Mouse (Mus musculus): ENCODE results near the gene Tat. TPM values are rescaled to one million over a fixed set of nuclear protein-coding genes. Genes with fewer than 3 reads are reported as not detected.

The Tat gene
- polyA plus RNA-seq, 1 experiment from 2014 or later = not detected

- H3K27me3 ChIP-seq (replicated peaks; ENCODE audit: control insufficient read depth, insufficient read depth, low read length) = peaks cover 13% of the 10 kb centered on the region
- 12% methylated on average over 16 of the region's 16 CpGs for WGBS
- peak; percentile 73 for ATAC-seq
- no peaks in the 10 kb centered on the region for H3K9me3 ChIP-seq (ENCODE audit: control insufficient read depth, low read length)
- H3K9ac ChIP-seq (ENCODE audit: low read depth, low read length) = no peak overlapping the region
- H3K4me1 ChIP-seq (ENCODE audit: control insufficient read depth, insufficient read depth, low read length) = peaks cover 22% of the 10 kb centered on the region; the same call in 1 of the 2 replicates
- peak overlapping the region; percentile 7; the same call in 1 of the 2 replicates for H3K4me2 ChIP-seq (ENCODE audit: low read depth, low read length)
- H3K4me3 ChIP-seq (ENCODE audit: low read length) = no peak overlapping the region
- peak overlapping the region; percentile 50 for H3K27ac ChIP-seq (ENCODE audit: low read length)
- H3K36me3 ChIP-seq (ENCODE audit: control insufficient read depth, insufficient read depth, low read length) = no peaks in the 10 kb centered on the region
Measured at GRCm38 (mm10) chr8:109957167-109958028, 32.8 kb upstream of the Tat start.

DNA sequence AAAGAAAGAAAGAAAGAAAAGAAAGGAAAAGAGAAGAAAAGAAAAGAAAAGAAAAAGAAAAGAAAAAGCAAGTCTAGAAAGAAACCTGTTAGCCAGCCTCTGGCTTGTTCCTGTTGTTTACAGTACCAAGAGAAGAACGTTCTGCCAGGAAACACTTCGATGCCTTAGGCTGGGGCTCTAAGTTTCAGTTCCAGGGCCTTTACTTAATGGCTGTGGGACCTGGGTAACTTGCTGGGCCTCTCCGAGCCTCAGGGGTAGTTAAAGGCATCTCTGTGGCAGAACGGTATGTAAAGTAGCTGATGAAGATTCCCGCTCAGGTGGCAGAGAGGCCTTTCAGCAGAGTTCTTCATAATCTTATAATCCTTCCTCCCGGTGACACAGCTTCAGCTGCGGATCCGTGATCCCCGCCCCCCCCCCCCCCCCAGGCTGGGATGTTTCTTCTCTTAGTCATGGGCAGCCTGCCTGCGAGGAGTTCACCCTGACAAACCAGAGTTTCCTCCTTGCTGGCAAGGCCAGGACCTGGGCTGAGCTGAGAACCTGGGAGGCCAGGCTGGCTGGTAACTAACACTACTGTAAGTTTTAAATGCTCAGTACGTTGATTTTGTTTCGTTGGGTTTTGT, 32.1 kb upstream of the Tat start:
- Histone ChIP-seq H3K27ac (ENCODE audit: low read length) (peak overlapping the region; percentile 63), H3K36me3 (ENCODE audit: control insufficient read depth, insufficient read depth, low read length) (no peaks in the 10 kb centered on the region), H3K4me3 (ENCODE audit: low read length) (no peak overlapping the region), H3K9ac (ENCODE audit: low read depth, low read length) (no peak overlapping the region), H3K4me2 (ENCODE audit: low read depth, low read length) (no peak overlapping the region), H3K9me3 (ENCODE audit: control insufficient read depth, low read length) (no peaks in the 10 kb centered on the region), H3K4me1 (ENCODE audit: control insufficient read depth, insufficient read depth, low read length) (peaks cover 22% of the 10 kb centered on the region; the same call in 1 of the 2 replicates), H3K27me3 (replicated peaks; ENCODE audit: control insufficient read depth, insufficient read depth, low read length) (peaks cover 16% of the 10 kb centered on the region)
- 30% methylated on average over 12 of the region's 12 CpGs for WGBS
- no peak for ATAC-seq

- 81% methylated on average over 4 of the region's 4 CpGs for whole genome bisulfite sequencing
Measured at GRCm38 (mm10) chr8:109959112-109959511, 31.1 kb upstream of the Tat start.

DNA sequence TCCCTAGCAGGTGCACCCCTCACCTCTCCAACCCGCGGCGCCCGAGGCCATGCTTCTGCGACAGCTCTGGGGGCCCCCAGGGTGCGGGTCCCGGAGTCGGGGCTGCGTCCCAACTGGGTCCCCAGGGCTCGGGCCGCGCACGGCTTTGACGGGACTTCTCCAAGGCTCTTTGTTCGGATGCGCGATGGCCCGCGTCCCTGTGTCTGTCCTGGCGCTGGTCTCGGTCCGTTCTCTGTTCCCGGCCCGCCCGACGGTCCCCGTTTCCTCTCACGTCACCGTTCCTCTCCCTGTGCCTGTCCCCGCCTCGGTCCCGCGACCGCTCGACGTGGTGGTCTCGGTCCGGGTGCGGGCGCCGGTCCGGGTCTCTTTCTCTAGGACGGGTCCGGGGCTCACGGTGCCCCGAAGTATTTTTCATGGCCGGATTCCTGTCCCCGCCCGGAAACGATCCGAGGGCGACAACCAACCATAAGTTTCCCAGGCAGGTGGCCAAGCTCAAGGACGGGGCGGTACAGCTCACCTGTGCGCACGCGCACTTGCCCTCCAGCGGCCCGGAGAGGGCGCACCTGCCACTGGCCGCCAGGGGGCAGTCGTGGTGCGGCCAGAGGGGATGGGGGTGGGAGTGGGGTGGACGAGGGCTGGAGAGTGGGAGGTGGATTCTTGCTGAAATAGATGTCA, 28.4 kb upstream of the Tat start, which contains the start of gene Marveld3:
Marveld3 (minus strand) TSS at position 511 of the 675 bp plus-strand sequence.
- Histone ChIP-seq H3K4me1 (ENCODE audit: control insufficient read depth, insufficient read depth, low read length) (peaks cover 20% of the 10 kb centered on the region; the same call in 1 of the 2 replicates), H3K9ac (ENCODE audit: low read depth, low read length) (peak within 1 kb of the TSS; percentile 74), H3K27me3 (replicated peaks; ENCODE audit: control insufficient read depth, insufficient read depth, low read length) (peaks cover 17% of the 10 kb centered on the region), H3K4me2 (ENCODE audit: low read depth, low read length) (peak within 1 kb of the TSS; percentile 69), H3K9me3 (ENCODE audit: control insufficient read depth, low read length) (no peaks in the 10 kb centered on the region), H3K36me3 (ENCODE audit: control insufficient read depth, insufficient read depth, low read length) (no peaks in the 10 kb centered on the region), H3K4me3 (ENCODE audit: low read length) (peak within 1 kb of the TSS; percentile 64), H3K27ac (ENCODE audit: low read length) (0 out of 2 replicates have a peak within 1 kb of the TSS, but pooled peaks have one; percentile 2)
- 3% methylated on average over 64 of the region's 64 CpGs for WGBS
- peak; percentile 68 for ATAC-seq

More at GRCm38 (mm10) chr8:109959112-109959511, 31.1 kb upstream of the Tat start:
- H3K4me3 ChIP-seq (ENCODE audit: low read length) = no peak overlapping the region
- no peak overlapping the region for H3K9ac ChIP-seq (ENCODE audit: low read depth, low read length)
- H3K4me1 ChIP-seq (ENCODE audit: control insufficient read depth, insufficient read depth, low read length) = peaks cover 22% of the 10 kb centered on the region; the same call in 1 of the 2 replicates
- H3K27ac ChIP-seq (ENCODE audit: low read length) = no peak overlapping the region
- peaks cover 17% of the 10 kb centered on the region for H3K27me3 ChIP-seq (replicated peaks; ENCODE audit: control insufficient read depth, insufficient read depth, low read length)
- no peaks in the 10 kb centered on the region for H3K36me3 ChIP-seq (ENCODE audit: control insufficient read depth, insufficient read depth, low read length)
- H3K9me3 ChIP-seq (ENCODE audit: control insufficient read depth, low read length) = no peaks in the 10 kb centered on the region
- H3K4me2 ChIP-seq (ENCODE audit: low read depth, low read length) = no peak overlapping the region
- no peak for ATAC-seq

GRCm38 (mm10) chr8:109962896-109963295, 27.3 kb upstream of the Tat start:
- Histone ChIP-seq H3K9me3 (ENCODE audit: control insufficient read depth, low read length) (no peaks in the 10 kb centered on the region), H3K27ac (ENCODE audit: low read length) (no peak overlapping the region), H3K36me3 (ENCODE audit: control insufficient read depth, insufficient read depth, low read length) (no peaks in the 10 kb centered on the region), H3K27me3 (replicated peaks; ENCODE audit: control insufficient read depth, insufficient read depth, low read length) (peaks cover 17% of the 10 kb centered on the region), H3K4me1 (ENCODE audit: control insufficient read depth, insufficient read depth, low read length) (0 out of 2 replicates have a peak, but pooled peaks cover 15% of the 10 kb centered on the region), H3K9ac (ENCODE audit: low read depth, low read length) (no peak overlapping the region), H3K4me3 (ENCODE audit: low read length) (no peak overlapping the region), H3K4me2 (ENCODE audit: low read depth, low read length) (no peak overlapping the region)
- 70% methylated on average over 9 of the region's 9 CpGs for WGBS
- ATAC-seq = no peak

DNA sequence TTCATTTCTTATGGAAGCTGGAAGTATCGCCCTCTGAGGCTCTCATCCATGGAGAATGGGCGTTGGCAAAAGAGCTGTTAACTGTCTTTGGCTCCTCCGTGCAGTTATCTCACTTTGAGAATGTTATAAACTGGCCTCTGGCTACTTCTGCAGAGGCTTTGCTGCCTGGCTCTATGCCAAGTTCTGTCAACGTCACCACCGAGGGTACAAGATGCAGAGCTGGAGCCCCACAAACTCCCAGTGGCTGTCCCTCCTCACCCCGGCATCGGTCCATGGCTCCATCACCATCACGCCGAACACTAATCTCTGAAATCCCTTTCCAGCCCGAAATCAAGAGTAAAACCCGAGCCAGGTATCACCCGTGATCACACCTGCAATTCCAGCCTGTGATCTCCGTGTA, 26.8 kb upstream of the Tat start:
- H3K4me3 ChIP-seq (ENCODE audit: low read length) = no peak overlapping the region
- H3K9me3 ChIP-seq (ENCODE audit: control insufficient read depth, low read length) = no peaks in the 10 kb centered on the region
- H3K4me2 ChIP-seq (ENCODE audit: low read depth, low read length) = no peak overlapping the region
- WGBS = 57% methylated on average over 13 of the region's 13 CpGs
- ATAC-seq = no peak
- H3K9ac ChIP-seq (ENCODE audit: low read depth, low read length) = no peak overlapping the region
- 0 out of 2 replicates have a peak, but pooled peaks cover 10% of the 10 kb centered on the region for H3K4me1 ChIP-seq (ENCODE audit: control insufficient read depth, insufficient read depth, low read length)
- peaks cover 17% of the 10 kb centered on the region for H3K27me3 ChIP-seq (replicated peaks; ENCODE audit: control insufficient read depth, insufficient read depth, low read length)
- no peaks in the 10 kb centered on the region for H3K36me3 ChIP-seq (ENCODE audit: control insufficient read depth, insufficient read depth, low read length)
- no peak overlapping the region for H3K27ac ChIP-seq (ENCODE audit: low read length)

DNA sequence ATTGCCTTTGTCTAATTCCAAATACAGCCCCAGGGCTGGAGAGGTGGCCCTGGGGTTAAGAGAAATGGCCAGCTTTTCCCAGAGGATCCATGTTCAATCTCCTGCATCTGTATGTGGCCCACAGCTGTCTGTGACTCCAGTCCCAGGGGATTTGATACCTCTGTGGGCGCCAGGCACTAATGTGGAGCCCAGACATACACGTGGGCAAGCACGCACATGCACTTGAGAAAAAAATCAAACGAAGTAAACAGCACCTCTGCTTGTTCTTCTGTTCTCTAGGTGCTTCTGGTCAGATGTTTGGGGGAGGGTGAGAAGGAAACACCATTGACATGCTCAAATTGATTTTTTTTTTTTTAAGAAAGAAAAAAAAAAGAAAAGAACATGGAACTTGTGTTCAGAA, 26.1 kb upstream of the Tat start:
- H3K9ac ChIP-seq (ENCODE audit: low read depth, low read length) = no peak overlapping the region
- peaks cover 18% of the 10 kb centered on the region for H3K27me3 ChIP-seq (replicated peaks; ENCODE audit: control insufficient read depth, insufficient read depth, low read length)
- no peaks in the 10 kb centered on the region for H3K36me3 ChIP-seq (ENCODE audit: control insufficient read depth, insufficient read depth, low read length)
- H3K27ac ChIP-seq (ENCODE audit: low read length) = no peak overlapping the region
- H3K4me2 ChIP-seq (ENCODE audit: low read depth, low read length) = no peak overlapping the region
- H3K9me3 ChIP-seq (ENCODE audit: control insufficient read depth, low read length) = no peaks in the 10 kb centered on the region
- WGBS = 76% methylated on average over 4 of the region's 4 CpGs
- 0 out of 2 replicates have a peak, but pooled peaks cover 10% of the 10 kb centered on the region for H3K4me1 ChIP-seq (ENCODE audit: control insufficient read depth, insufficient read depth, low read length)
- ATAC-seq = no peak
- no peak overlapping the region for H3K4me3 ChIP-seq (ENCODE audit: low read length)

- H3K9me3 ChIP-seq (ENCODE audit: control insufficient read depth, low read length) = no peaks in the 10 kb centered on the region
- no peak overlapping the region for H3K4me2 ChIP-seq (ENCODE audit: low read depth, low read length)
- H3K27ac ChIP-seq (ENCODE audit: low read length) = no peak overlapping the region
- H3K9ac ChIP-seq (ENCODE audit: low read depth, low read length) = no peak overlapping the region
- no peak for ATAC-seq
- 53% methylated on average over 10 of the region's 10 CpGs for WGBS
- H3K4me3 ChIP-seq (ENCODE audit: low read length) = no peak overlapping the region
- H3K4me1 ChIP-seq (ENCODE audit: control insufficient read depth, insufficient read depth, low read length) = no peaks in the 10 kb centered on the region
- H3K36me3 ChIP-seq (ENCODE audit: control insufficient read depth, insufficient read depth, low read length) = no peaks in the 10 kb centered on the region
- peaks cover 9% of the 10 kb centered on the region for H3K27me3 ChIP-seq (replicated peaks; ENCODE audit: control insufficient read depth, insufficient read depth, low read length)
Measured at GRCm38 (mm10) chr8:109968837-109969236, 21.4 kb upstream of the Tat start.

DNA sequence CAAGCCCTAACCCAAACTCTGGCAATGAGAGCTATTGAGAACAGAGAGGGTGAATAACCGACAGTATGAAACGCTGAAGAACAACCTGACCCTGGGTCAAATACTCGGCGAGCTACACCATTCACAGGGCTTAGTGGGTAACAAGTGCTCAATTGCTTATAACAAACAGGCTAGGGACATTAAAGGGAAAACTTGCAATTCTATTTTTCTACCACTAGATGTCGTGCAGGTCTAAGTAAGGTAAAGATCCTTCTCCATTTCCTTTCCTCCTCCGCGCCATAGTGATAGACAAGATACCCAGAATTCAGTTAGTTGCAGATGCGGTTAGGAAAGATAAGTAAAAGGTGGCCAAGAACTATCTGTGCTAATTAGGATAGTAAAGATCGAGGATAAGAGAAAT, 19.9 kb upstream of the Tat start:
- H3K27ac ChIP-seq (ENCODE audit: low read length) = no peak overlapping the region
- H3K4me3 ChIP-seq (ENCODE audit: low read length) = no peak overlapping the region
- 7% methylated on average over 9 of the region's 9 CpGs for WGBS
- H3K9me3 ChIP-seq (ENCODE audit: control insufficient read depth, low read length) = no peaks in the 10 kb centered on the region
- no peak for ATAC-seq
- H3K4me1 ChIP-seq (ENCODE audit: control insufficient read depth, insufficient read depth, low read length) = no peaks in the 10 kb centered on the region
- H3K36me3 ChIP-seq (ENCODE audit: control insufficient read depth, insufficient read depth, low read length) = no peaks in the 10 kb centered on the region
- H3K4me2 ChIP-seq (ENCODE audit: low read depth, low read length) = no peak overlapping the region
- H3K27me3 ChIP-seq (replicated peaks; ENCODE audit: control insufficient read depth, insufficient read depth, low read length) = peaks cover 9% of the 10 kb centered on the region
- H3K9ac ChIP-seq (ENCODE audit: low read depth, low read length) = no peak overlapping the region

All from intestine, embryonic 16.5 days (tissue).